Mouse (Mus musculus): Measurements from ENCODE around the gene Nxpe3. TPM values are rescaled to one million over a fixed set of nuclear protein-coding genes. Genes with fewer than 3 reads are reported as not detected.

Nxpe3 gene
- polyA plus RNA-seq, 1 experiment = 0.90 TPM

DNA sequence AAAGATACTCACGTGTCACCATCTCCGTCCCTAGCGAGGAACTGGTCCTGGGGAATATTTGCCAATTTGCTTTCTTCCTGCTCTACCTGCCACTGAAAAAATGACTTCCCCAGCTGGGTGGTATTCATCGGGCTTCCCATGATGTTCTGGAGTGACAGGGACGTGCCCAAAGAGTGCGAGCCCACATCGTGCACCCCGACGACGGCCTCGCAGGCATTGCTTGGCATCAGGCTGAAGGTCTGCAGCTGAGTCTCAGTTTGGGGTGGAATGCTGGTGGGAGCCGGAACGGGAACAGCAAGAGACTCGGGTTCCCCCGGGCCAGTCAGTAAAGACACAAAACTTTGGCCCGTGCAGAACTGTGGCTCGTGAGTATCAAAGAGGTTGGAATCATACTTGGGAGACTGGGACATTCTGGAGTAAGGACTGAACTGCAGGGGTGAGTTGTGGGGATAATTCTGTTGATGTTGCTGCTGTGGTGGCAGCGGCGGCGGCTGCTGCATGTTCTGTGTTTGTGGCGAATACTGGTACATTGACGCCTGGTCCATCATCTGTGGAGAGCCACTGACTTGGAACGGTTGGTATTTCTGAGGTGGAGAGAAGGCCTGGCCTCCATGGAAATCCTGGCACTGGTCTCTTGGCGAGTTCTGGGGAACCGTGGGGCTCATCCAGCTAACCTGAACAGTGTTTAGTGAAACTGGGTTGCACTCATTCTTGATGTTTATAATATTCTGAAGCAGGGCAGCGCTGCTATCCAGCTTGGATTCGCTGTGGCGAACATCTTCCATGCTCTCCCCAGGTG lies 77.2 kb downstream of the Nxpe3 start:
- Histone ChIP-seq H3K4me2 (ENCODE audit: low read depth) (no peak overlapping the region), H3K27me3 (ENCODE audit: control insufficient read depth, insufficient read depth, insufficient read length) (no peaks in the 10 kb centered on the region), H3K79me2 (ENCODE audit: control insufficient read depth, insufficient read depth) (peaks cover 63% of the 10 kb centered on the region), H3ac (ENCODE audit: control insufficient read depth, insufficient read length) (no peak overlapping the region), H3K36me3 (ENCODE audit: control insufficient read depth, insufficient read depth) (peaks cover 67% of the 10 kb centered on the region), H3K4me3 (peak overlapping the region; percentile 92)
- TF ChIP-seq USF1 (IDR thresholded peaks at IDR 0.05; ENCODE audit: low read depth) = no peak
- no peak for TF ChIP-seq CEBPB (IDR thresholded peaks at IDR 0.05; ENCODE audit: insufficient read depth, poor library complexity, severe bottlenecking)
- TF ChIP-seq POLR2AphosphoS2 (IDR thresholded peaks at IDR 0.05; ENCODE audit: insufficient read length, low read depth) = peak; percentile 56
- TF ChIP-seq REST (IDR thresholded peaks at IDR 0.05; ENCODE audit: insufficient read depth, insufficient read length) = no peak
- TF ChIP-seq SRF (IDR thresholded peaks at IDR 0.05; ENCODE audit: control insufficient read depth, insufficient read length, low read depth) = no peak
- no peak for TF ChIP-seq MYOG (IDR thresholded peaks at IDR 0.05; ENCODE audit: control insufficient read depth in 1 of 3, insufficient read depth in 1 of 3, insufficient read length in 2 of 3, low read depth in 2 of 3)
- no peak for TF ChIP-seq TCF3 (IDR thresholded peaks at IDR 0.05; ENCODE audit: insufficient read length, low read depth)
- no peak for TF ChIP-seq MYOD1 (IDR thresholded peaks at IDR 0.05; ENCODE audit: control insufficient read depth in 1 of 3, insufficient read length in 2 of 3, low read depth in 2 of 3)
- TF ChIP-seq MAX (IDR thresholded peaks at IDR 0.05; ENCODE audit: low read depth) = no peak
- TF ChIP-seq POLR2A (IDR thresholded peaks at IDR 0.05; ENCODE audit: insufficient read length, low read depth) = peak; percentile 7
- TF ChIP-seq TCF12 (IDR thresholded peaks at IDR 0.05; ENCODE audit: insufficient read depth, poor library complexity, severe bottlenecking) = no peak
- no peak for TF ChIP-seq E2F4 (IDR thresholded peaks at IDR 0.05; ENCODE audit: insufficient read depth)

DNA sequence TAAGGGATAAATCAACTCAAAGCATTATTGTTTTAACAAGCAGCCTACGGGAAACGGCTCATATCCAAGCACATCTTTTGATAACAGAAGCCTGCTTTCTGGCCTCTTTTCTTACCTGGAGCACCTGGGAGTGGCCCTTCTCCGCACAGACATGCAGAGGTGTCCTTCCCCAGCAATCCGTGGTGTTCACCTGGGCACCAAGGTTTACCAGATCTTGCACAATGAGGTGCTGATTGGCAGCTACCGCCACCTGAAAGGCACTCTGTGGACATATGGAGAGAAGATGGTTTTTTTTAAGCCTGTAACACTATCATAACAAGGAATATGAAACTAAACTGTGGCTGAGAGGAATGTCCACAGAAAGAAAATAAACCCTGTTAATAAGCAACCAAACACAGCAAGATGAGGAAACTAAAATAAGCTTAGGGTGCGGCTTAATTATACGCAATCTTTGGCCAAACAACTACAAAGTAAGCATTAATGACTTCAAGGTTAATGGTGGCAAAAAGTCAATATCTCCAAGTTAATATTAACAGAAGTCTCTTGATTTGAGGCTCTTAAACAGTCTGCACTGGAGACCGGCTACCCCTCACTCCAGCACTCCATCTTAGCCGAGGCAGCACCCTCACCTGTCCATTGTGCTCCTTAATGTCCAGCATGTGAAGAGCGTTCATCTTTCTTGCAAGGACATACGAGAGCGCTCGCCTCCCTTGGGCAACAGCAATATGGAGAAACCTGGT lies 78.7 kb downstream of the Nxpe3 start:
- Histone ChIP-seq H3K4me2 (ENCODE audit: low read depth) (no peak overlapping the region), H3K36me3 (ENCODE audit: control insufficient read depth, insufficient read depth) (peaks cover 82% of the 10 kb centered on the region)
- TF ChIP-seq CEBPB (IDR thresholded peaks at IDR 0.05; ENCODE audit: insufficient read depth, poor library complexity, severe bottlenecking) = no peak

DNA sequence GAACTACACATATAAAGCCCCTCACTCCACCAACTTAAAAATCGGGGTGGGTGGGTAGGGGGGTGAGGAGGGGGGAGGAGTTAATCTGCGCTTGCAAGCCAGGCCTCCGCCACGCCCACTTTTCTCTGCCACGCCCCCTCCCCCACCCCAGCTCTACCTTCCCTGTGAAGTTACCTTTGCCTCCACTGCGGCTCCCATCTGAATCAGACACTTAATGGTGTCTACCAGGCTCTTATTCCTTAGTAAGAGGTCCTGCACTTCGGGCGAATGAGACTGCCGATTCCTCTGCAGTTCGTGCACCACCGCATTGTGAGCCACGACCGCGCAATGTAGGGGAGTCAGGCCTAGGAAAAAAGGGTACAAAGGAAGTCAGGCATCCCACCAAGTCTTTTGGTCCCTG lies 79.6 kb downstream of the Nxpe3 start:
- Histone ChIP-seq H3K79me2 (ENCODE audit: control insufficient read depth, insufficient read depth) (peaks cover 50% of the 10 kb centered on the region), H3ac (ENCODE audit: control insufficient read depth, insufficient read length) (no peak overlapping the region), H3K36me3 (ENCODE audit: control insufficient read depth, insufficient read depth) (peaks cover 91% of the 10 kb centered on the region), H3K4me2 (ENCODE audit: low read depth) (no peak overlapping the region), H3K27me3 (ENCODE audit: control insufficient read depth, insufficient read depth, insufficient read length) (no peaks in the 10 kb centered on the region), H3K4me3 (no peak overlapping the region)
- TF ChIP-seq POLR2AphosphoS2 (IDR thresholded peaks at IDR 0.05; ENCODE audit: insufficient read length, low read depth) = peak; percentile 44
- no peak for TF ChIP-seq TCF12 (IDR thresholded peaks at IDR 0.05; ENCODE audit: insufficient read depth, poor library complexity, severe bottlenecking)

More for the DNA sequence above, 78.7 kb downstream of the Nxpe3 start:
- Histone ChIP-seq H3K4me3 (no peak overlapping the region), H3K79me2 (ENCODE audit: control insufficient read depth, insufficient read depth) (peaks cover 59% of the 10 kb centered on the region), H3ac (ENCODE audit: control insufficient read depth, insufficient read length) (no peak overlapping the region), H3K27me3 (ENCODE audit: control insufficient read depth, insufficient read depth, insufficient read length) (no peaks in the 10 kb centered on the region)

DNA sequence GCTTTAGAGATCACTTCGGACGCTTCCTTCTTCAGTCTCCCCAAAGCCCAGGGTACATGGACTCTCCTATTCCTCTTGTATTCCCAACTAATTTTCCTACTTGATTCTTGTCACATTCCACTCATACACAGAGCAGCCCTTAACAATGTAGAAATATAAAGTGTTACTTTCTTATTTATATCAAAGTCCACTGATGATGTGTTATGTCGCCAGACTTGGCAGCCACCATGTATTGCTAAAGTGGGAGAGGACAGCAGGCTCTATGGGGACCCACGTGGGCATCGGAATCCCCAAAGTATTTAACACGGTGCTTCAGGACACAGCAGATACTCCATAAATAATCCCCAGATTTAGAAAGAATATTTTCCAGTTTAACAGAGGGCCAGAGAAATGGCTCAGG lies 80.4 kb downstream of the Nxpe3 start:
- TF ChIP-seq USF1 (IDR thresholded peaks at IDR 0.05; ENCODE audit: low read depth) (no peak), POLR2A (IDR thresholded peaks at IDR 0.05; ENCODE audit: insufficient read length, low read depth) (no peak), REST (IDR thresholded peaks at IDR 0.05; ENCODE audit: insufficient read depth, insufficient read length) (no peak), POLR2AphosphoS2 (IDR thresholded peaks at IDR 0.05; ENCODE audit: insufficient read length, low read depth) (no peak), MYOG (IDR thresholded peaks at IDR 0.05; ENCODE audit: control insufficient read depth in 1 of 3, insufficient read depth in 1 of 3, insufficient read length in 2 of 3, low read depth in 2 of 3) (no peak), TCF3 (IDR thresholded peaks at IDR 0.05; ENCODE audit: insufficient read length, low read depth) (no peak), TCF12 (IDR thresholded peaks at IDR 0.05; ENCODE audit: insufficient read depth, poor library complexity, severe bottlenecking) (no peak), E2F4 (IDR thresholded peaks at IDR 0.05; ENCODE audit: insufficient read depth) (no peak), SRF (IDR thresholded peaks at IDR 0.05; ENCODE audit: control insufficient read depth, insufficient read length, low read depth) (no peak), CEBPB (IDR thresholded peaks at IDR 0.05; ENCODE audit: insufficient read depth, poor library complexity, severe bottlenecking) (no peak), MYOD1 (IDR thresholded peaks at IDR 0.05; ENCODE audit: control insufficient read depth in 1 of 3, insufficient read length in 2 of 3, low read depth in 2 of 3) (no peak), MAX (IDR thresholded peaks at IDR 0.05; ENCODE audit: low read depth) (no peak)
- Histone ChIP-seq H3K79me2 (ENCODE audit: control insufficient read depth, insufficient read depth) (peaks cover 42% of the 10 kb centered on the region), H3ac (ENCODE audit: control insufficient read depth, insufficient read length) (no peak overlapping the region), H3K4me3 (no peak overlapping the region), H3K27me3 (ENCODE audit: control insufficient read depth, insufficient read depth, insufficient read length) (no peaks in the 10 kb centered on the region), H3K36me3 (ENCODE audit: control insufficient read depth, insufficient read depth) (peaks cover 96% of the 10 kb centered on the region), H3K4me2 (ENCODE audit: low read depth) (no peak overlapping the region)

DNA sequence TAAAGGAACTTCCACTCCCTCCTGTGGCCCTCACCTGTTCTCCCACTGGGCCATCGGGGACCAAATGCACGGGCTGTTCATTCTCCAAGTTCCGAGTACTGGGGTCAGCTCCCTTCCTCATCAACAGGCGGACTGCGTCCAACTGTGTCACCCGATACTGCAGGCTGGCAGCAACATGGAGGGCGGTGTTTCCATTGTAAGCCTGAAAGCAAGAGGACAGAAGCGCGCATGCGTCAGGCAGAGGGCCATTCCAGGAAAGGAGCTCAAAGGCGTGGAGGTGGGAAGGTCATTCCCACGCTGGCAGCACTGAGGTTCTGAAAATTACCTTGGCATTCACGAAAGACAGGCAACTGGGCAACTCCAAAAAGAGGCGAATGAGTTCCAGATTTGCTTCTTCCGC lies 81.2 kb downstream of the Nxpe3 start:
- Histone ChIP-seq H3K36me3 (ENCODE audit: control insufficient read depth, insufficient read depth) (peaks cover 93% of the 10 kb centered on the region), H3K27me3 (ENCODE audit: control insufficient read depth, insufficient read depth, insufficient read length) (no peaks in the 10 kb centered on the region), H3K4me3 (no peak overlapping the region), H3K79me2 (ENCODE audit: control insufficient read depth, insufficient read depth) (peaks cover 35% of the 10 kb centered on the region), H3K4me2 (ENCODE audit: low read depth) (no peak overlapping the region), H3ac (ENCODE audit: control insufficient read depth, insufficient read length) (no peak overlapping the region)
- TF ChIP-seq POLR2A (IDR thresholded peaks at IDR 0.05; ENCODE audit: insufficient read length, low read depth) = peak; percentile 18
- TF ChIP-seq POLR2AphosphoS2 (IDR thresholded peaks at IDR 0.05; ENCODE audit: insufficient read length, low read depth) = peak; percentile 35
- TF ChIP-seq CEBPB (IDR thresholded peaks at IDR 0.05; ENCODE audit: insufficient read depth, poor library complexity, severe bottlenecking) = no peak
